Mouse (Mus musculus) bone marrow macrophage, adult 2 months (primary cell): ENCODE results near the gene Dennd2c.

Experiments used
- CTCF ChIP-seq: IDR thresholded peaks from 2 replicates; pipeline ENCODE4 v1.5.1; 2012; ENCODE audit warnings: low read depth, mild to moderate bottlenecking, low read length, moderate library complexity
- POLR2A ChIP-seq: IDR thresholded peaks from 2 replicates; pipeline ENCODE4 v1.6.1; 2012; ENCODE audit warnings: mild to moderate bottlenecking, low read depth, low read length, borderline replicate concordance

- no peak for TF ChIP-seq POLR2A
- no peak for TF ChIP-seq CTCF
These were observed 5.3 kb downstream of the Dennd2c start for GRCm38 (mm10) chr3:103107565-103108240.
